Mouse (Mus musculus) megakaryocyte progenitor cell, adult 5-6 weeks (primary cell): Measurements from ENCODE around the gene Rtf2. TPM values are rescaled to one million over a fixed set of nuclear protein-coding genes. Genes with fewer than 3 reads are reported as not detected.

ENCODE experiments used
- ATAC-seq: replicated peaks from 2 replicates; pipeline ENCODE4 v1.8.0; 2016; ENCODE audit warnings: mild to moderate bottlenecking, moderate TSS enrichment, inconsistent platforms; ENCODE audit not compliant: poor library complexity
- total RNA-seq, 2 experiments: library from RNA; stranded (forward) in 1 of 2; stranded (reverse) in 1 of 2; fragments of 157-497, 149-512 nt in 1 of 2; fragments of 200-1000 nt in 1 of 2; gene quantifications; 2 replicates each; pipeline versions ENCODE4 v1.2.3 to v1.2.4; 2015 to 2017

Gene Rtf2
- total RNA-seq, 2 experiments from 2014 or later: 29.6 to 146 TPM

DNA sequence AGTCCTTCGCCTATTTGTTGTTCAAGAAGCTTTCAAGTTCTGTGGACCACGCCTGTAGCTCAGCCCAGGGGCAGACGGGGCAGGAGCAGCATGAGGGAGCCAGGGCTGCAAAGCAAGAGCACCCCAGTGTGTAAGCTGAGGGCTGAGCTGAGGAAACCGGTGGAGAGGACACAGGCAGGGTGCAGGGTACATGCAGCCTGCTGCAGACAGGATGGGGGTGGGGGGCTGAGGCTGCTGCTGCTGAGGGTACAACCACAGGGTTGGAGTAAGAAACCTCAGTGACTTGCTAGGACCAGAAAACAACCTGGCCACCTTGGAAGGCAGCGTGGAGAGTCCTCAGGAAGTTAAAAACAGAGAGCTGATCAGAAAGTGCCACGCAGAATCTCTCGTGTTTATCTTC, 39.9 kb downstream of the Rtf2 start:
- ATAC-seq: no peak

DNA sequence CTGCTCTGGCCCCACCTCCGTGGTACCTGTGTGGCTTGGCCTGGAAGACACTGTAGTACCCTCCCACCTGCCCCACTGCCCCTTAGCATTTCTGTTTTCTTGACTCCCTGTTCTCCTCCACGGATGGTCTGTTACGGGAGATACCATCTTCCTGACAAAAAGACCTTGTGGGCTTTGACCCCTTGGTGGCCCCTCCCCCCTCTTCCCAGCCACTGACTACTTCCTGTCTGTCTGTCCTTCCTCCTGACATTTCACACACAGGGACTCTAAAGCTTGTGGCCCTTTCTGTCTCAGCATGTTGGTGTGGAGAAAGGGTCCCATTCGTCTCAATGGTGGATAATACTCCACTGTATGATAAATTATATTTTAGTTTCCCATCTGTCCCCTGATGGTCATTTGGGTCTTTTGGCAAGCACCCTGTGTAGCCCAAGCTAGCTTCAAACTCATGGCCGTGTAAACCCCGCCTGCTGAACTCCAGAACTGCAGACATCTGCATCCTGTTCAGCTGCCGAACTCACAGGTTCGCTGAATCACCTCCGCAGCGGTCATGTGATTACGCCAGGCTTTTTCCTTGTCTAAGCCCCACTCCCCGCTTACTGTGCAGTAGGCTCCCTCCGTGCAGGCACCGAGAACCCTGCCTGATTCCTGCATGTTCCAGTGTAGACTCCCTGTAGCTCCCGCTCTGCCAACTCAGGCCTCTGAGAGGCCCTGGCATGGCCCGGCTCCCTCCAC, 41.5 kb downstream of the Rtf2 start:
- peak; percentile 70 for ATAC-seq

- ATAC-seq: no peak
Observed at GRCm38 (mm10) chr2:172483766-172484413, 43.5 kb downstream of the Rtf2 start.

DNA sequence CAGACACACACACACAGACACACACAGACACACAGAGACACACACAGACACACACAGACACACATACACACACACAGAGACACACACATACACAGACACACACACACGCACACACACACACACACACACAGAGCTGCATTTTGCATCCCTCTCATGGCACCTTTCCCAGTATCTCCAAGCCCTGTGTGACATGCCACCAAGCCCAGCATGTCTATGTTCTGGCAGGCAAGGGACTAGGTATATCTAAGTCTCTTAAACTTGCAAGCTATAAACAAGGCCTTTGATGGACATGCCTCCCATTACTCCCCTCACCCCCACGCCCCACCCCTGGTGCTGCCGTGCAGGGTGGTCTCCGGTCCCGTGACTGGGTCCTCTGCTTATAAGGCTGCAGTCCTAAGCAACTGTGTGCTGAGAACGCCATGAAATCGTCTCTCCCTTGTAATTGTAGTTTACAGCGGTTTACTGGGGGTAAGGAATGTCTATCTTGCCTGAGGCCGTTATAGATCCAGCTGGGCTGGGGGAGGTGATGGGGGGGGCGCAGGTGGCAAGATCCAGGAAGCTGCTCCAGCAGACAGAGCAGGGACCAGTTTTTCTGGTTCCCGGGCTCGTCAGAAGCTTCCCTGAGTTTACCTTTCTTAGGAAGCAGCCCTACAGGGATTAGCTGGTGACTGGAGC, 44.5 kb downstream of the Rtf2 start:
- no peak for ATAC-seq

DNA sequence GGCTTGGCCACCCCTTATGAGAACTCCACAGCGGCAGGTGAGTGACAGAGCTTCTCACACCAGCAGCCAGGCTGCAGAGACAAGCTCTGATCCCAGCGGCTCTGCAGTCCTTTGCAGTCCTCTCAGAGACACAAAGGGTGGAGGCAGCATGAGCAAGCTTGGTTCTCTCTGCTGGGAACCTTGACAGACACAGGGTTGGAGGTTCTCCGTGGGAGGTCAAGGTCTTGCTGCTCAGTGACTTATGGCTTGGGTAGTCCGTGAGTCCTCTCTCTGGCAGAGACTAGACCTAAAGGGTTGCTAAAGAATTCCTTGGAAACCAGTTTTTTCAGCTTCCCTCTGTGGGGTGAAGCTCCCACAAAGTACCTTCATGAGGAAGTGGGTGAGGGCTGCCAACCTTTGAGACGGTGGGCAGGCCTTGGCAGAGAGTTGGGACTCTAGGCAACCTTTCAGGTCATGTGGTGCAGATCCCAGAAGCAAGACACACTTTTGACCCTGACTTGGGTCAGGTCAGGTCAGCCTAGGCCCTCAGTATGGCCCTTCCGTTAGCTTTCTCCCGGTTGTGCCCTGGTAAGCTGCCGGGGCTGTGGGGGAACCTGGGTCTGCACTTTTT, 56.5 kb downstream of the Rtf2 start:
- no peak for ATAC-seq

- ATAC-seq: no peak
Observed at GRCm38 (mm10) chr2:172498823-172499222, 58.5 kb downstream of the Rtf2 start.

DNA sequence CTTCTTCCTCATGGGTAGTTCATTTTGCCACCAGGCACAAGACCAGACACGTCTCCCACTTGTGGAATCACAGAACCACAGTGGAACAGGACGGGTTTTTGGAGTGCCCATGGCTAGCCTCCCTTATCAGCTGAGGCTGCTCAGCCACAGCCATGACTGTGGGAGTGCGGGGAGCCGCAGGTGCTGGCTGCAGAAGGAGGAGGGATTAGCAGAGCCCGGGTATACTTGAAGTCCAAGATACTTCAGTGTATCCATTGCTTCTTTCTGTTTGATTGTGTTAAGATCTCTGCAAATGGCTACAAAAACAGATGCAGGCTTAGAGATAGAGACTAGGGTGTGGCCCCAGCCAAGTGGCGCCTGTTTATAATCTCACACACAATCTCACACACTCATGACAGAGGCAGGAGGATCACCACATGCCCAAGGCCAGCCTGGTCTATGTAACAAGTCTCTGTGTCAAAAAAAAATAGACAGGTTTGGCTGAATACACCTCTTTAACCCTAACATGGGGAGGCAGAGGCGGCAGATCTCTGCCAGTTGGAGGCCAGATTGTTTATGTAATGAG, 60.5 kb downstream of the Rtf2 start:
- peak; percentile 75 for ATAC-seq

DNA sequence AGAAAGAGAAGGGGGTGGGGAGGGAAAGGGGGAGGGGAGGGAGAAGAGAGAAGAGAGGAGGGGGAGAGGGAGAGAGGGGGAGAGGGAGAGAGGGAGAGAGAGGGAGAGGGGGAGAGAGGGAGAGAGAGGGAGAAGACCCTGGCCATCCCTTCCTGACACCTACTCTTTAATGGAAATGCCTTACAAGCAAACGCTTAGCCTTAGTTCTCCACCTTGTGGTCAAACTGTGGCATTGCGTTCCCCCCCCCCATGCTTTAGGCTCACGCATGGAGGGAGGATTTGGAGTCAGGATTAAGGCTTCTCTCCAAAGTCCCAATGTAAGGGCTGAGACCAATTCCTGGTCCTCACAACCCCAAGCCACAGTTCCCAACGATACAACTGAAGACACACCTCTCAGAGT, 61.0 kb downstream of the Rtf2 start:
- peak; percentile 83 for ATAC-seq

- no peak for ATAC-seq
Observed at GRCm38 (mm10) chr2:172502168-172502567, 61.8 kb downstream of the Rtf2 start.

DNA sequence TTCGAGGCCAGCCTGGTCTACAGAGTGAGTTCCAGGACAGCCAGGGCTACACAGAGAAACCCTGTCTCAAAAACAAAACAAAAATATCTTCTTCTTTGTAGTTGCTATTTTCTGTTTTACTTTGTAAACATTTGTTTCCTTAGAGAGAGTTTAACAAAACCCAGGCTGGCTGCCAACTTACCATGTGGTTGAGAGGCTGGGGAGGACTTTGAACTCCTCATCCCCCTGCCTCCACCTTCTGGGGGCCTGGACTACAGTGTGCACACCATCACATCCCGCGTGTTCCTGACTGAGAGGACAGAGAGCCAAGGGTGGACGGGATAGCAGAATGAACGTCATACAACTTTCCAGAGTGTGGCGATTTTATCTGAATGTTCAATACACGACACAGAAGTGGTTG, 65.8 kb downstream of the Rtf2 start:
- no peak for ATAC-seq

DNA sequence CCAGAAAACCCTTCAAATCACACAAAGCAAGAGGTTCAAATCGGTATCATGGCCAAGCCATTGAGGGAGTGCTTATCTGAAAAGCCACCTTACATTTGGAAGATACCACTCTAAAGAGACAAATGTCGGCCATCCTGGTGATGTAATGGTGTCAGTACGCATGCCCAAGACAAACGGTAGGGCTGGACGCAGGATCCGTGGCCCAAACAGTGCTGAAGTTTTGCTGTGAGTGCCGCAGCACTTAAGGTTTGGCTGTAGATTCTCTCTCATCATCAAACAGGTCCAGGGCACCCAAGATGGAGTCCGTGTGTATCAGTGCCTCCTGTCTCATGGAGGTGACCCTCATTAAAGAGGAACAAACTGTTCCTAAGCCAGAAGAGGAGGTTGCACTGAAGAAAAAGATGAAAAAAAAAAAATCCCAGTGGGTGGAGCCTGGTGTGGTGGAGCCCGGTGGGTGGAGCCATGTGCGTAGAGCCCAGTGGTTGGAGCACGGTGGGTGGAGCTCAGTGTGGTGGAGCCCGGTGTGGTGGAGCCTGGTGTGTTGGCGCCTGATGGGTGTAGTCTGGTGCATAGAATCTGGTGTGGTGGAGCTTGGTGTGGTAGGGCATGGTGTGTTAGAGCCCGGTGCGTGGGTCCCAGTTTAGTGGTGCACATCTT, 69.8 kb downstream of the Rtf2 start:
- no peak for ATAC-seq

DNA sequence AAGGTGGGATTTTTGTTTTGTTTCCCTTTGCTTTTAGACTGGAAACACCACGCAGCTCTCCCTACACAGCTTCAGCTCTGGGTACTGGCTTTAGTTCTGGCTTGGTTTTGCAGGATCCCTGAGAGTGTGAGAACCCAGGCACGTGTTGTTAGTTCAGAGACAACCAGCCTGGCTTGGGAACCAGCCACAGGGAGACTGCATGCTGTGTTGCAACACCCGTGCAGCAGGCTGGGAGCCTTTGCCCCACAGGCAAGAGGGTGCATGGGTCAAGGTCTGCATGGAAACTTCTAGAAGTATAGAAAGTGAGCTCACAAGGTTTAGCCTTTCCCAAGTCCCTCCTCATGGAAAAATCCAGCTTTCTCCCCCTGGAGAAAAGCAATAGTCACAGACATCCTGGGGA, 70.5 kb downstream of the Rtf2 start:
- ATAC-seq: no peak

DNA sequence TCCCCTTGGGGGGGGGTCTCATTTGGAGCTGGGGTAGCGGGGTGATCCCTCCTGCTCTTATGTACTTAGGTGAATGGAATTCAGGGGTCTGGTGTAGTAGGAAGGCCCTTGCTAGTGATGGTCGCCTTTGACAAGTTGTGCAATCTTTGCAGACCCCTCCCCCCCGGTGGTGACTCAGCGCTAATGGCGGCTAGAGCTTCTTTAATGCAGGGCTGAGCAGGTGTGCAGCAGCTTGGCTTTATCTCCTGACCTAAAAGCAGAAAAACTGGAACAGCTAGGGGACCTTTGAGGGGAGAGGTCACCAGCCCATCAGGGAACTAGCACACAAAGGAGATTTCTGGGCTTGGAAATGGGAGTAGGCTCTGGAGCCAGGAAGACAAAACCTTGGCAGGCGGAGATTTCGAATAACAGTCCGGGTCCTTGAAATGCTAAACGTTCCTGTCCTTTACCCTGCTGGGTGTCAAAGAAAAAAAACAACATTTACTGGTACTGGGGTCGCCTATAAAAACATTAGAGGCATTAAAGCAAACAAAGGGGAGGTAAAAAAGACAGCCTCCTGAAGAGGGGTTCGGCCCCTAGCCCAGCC, 76.1 kb downstream of the Rtf2 start:
- ATAC-seq: no peak

Other genes starting within 250 kb of the Rtf2 start
- not detected in 2 replicates for gene Mc3r, start 192.1 kb upstream of the Rtf2 start, total RNA-seq (2015)
- gene Mc3r, start 192.1 kb upstream of the Rtf2 start, total RNA-seq (2017): not detected in 2 replicates
- 3.5 and 4.1 TPM in 2 replicates for gene Fam210b, start 95.0 kb upstream of the Rtf2 start, total RNA-seq (2015)
- 2.2 and 2.4 TPM in 2 replicates for gene Fam210b, start 95.0 kb upstream of the Rtf2 start, total RNA-seq (2017)
- gene Aurka, start 70.0 kb upstream of the Rtf2 start, total RNA-seq (2015): 48.7 and 50.9 TPM in 2 replicates
- gene Aurka, start 70.0 kb upstream of the Rtf2 start, total RNA-seq (2017): 86.9 and 90.2 TPM in 2 replicates
- gene Cstf1, start 69.9 kb upstream of the Rtf2 start, total RNA-seq (2015): 28.4 and 35.7 TPM in 2 replicates
- gene Cstf1, start 69.9 kb upstream of the Rtf2 start, total RNA-seq (2017): 41.0 and 41.8 TPM in 2 replicates
- 1.4 and 2.1 TPM in 2 replicates for gene Cass4, start 46.8 kb upstream of the Rtf2 start, total RNA-seq (2015)
- gene Cass4, start 46.8 kb upstream of the Rtf2 start, total RNA-seq (2017): 1.00 and 2.1 TPM in 2 replicates
- gene Gcnt7, start 18.0 kb downstream of the Rtf2 start, total RNA-seq (2015): not detected in 2 replicates
- gene Gcnt7, start 18.0 kb downstream of the Rtf2 start, total RNA-seq (2017): 0.07 TPM in 1 of 2 replicates, not detected in the other
- 0.22 and 0.37 TPM in 2 replicates for gene Fam209, start 32.0 kb downstream of the Rtf2 start, total RNA-seq (2015)
- gene Fam209, start 32.0 kb downstream of the Rtf2 start, total RNA-seq (2017): 1.1 and 2.0 TPM in 2 replicates
- gene Tfap2c, start 109.0 kb downstream of the Rtf2 start, total RNA-seq (2015): not detected in 2 replicates
- not detected in 2 replicates for gene Tfap2c, start 109.0 kb downstream of the Rtf2 start, total RNA-seq (2017)